Mouse (Mus musculus): ENCODE results near the gene Grm1. TPM values are rescaled to one million over a fixed set of nuclear protein-coding genes. Genes with fewer than 3 reads are reported as not detected.

Grm1 gene
- total and polyA plus RNA-seq, 3 experiments: not detected

GRCm38 (mm10) chr10:11013653-11014052 lies 68.5 kb downstream of the Grm1 start:
- peaks cover 0 to 5% of the 10 kb centered on the region in 2 experiments; a peak in 2 of 4 replicates for H3K4me1 ChIP-seq (ENCODE audit: control insufficient read depth in 1 of 2, insufficient read depth in 2 of 2)
- TF ChIP-seq GABPA (IDR thresholded peaks at IDR 0.05; ENCODE audit: insufficient replicate concordance, low read depth, low read length) (no peak), POLR2A (IDR thresholded peaks at IDR 0.05; ENCODE audit: low read depth, low read length) (no peak), ELF1 (IDR thresholded peaks at IDR 0.05; ENCODE audit: low read depth, low read length) (no peak), KAT2A (IDR thresholded peaks at IDR 0.05; ENCODE audit: insufficient replicate concordance, low read length) (no peak), JUN (IDR thresholded peaks at IDR 0.05; ENCODE audit: insufficient read depth, low read depth, low read length) (no peak), MYC (IDR thresholded peaks at IDR 0.05; ENCODE audit: low read depth, low read length) (no peak), BHLHE40 (IDR thresholded peaks at IDR 0.05; ENCODE audit: low read depth, low read length) (no peak), MAX (IDR thresholded peaks at IDR 0.05; ENCODE audit: low read length) (no peak), USF1 (IDR thresholded peaks at IDR 0.05; ENCODE audit: low read depth, low read length) (no peak), HCFC1 (IDR thresholded peaks at IDR 0.05; ENCODE audit: low read depth, low read length) (no peak), CTCF (conservative IDR thresholded peaks at IDR 0.05 in 1 of 2, IDR thresholded peaks at IDR 0.05 in 1 of 2; ENCODE audit: low read depth in 2 of 2, low read length in 2 of 2) (no peak), RAD21 (IDR thresholded peaks at IDR 0.05; ENCODE audit: low read depth, low read length) (no peak), MAFK (IDR thresholded peaks at IDR 0.05; ENCODE audit: insufficient replicate concordance, low read length) (no peak), UBTF (IDR thresholded peaks at IDR 0.05; ENCODE audit: low read depth, low read length) (no peak), POLR2AphosphoS2 (IDR thresholded peaks at IDR 0.05; ENCODE audit: low read depth, low read length) (no peak)
- H3K27ac ChIP-seq (ENCODE audit: insufficient read depth, low read depth): no peak overlapping the region
- H3K9me3 ChIP-seq (replicated peaks; ENCODE audit: low read length): no peaks in the 10 kb centered on the region
- DNase-seq (ENCODE audit: extremely low read depth): no peak
- H3K4me3 ChIP-seq (replicated peaks in 1 of 3; ENCODE audit: low read depth in 2 of 3, low read length in 2 of 3, poor library complexity in 1 of 3): no peak overlapping the region
- H3K79me2 ChIP-seq (replicated peaks; ENCODE audit: control insufficient read depth, extremely low read depth, insufficient read depth, poor library complexity, severe bottlenecking): no peaks in the 10 kb centered on the region
- dilution Hi-C loops (cut with MboI; ENCODE audit: extremely low pct_ligation_motif_present, extremely low pct_unique_long_range_greater_than_20kb, low sequenced_read_pairs): no loop called here
- H3K27me3 ChIP-seq (replicated peaks): no peaks in the 10 kb centered on the region
- no peak overlapping the region for H3K4me2 ChIP-seq (ENCODE audit: insufficient read depth, low read depth, poor library complexity, severe bottlenecking)
- no peak overlapping the region for H3K9ac ChIP-seq (ENCODE audit: insufficient read depth, low read depth)
- in situ Hi-C loops (cut with MboI; ENCODE audit: low pct_ligation_motif_present, low pct_unique_long_range_greater_than_20kb, low sequenced_read_pairs): no loop called here
- no peaks in the 10 kb centered on the region for H3K36me3 ChIP-seq (replicated peaks in 1 of 2; ENCODE audit: control insufficient read depth in 1 of 2, insufficient read depth in 1 of 2, low read length in 1 of 2)

GRCm38 (mm10) chr10:10996766-10997165 lies 85.4 kb downstream of the Grm1 start:
- DNase-seq (ENCODE audit: extremely low read depth): no peak
- no peak overlapping the region for H3K4me3 ChIP-seq (replicated peaks in 1 of 3; ENCODE audit: low read depth in 2 of 3, low read length in 2 of 3, poor library complexity in 1 of 3)
- TF ChIP-seq MEF2A (IDR thresholded peaks at IDR 0.05; ENCODE audit: borderline replicate concordance, low read depth, low read length) (no peak), JUND (conservative IDR thresholded peaks at IDR 0.05; ENCODE audit: low read depth, low read length) (no peak), CHD1 (IDR thresholded peaks at IDR 0.05; ENCODE audit: low read depth, low read length) (no peak), TBP (conservative IDR thresholded peaks at IDR 0.05; ENCODE audit: low read depth, low read length) (no peak), MYC (IDR thresholded peaks at IDR 0.05; ENCODE audit: low read depth, low read length) (no peak), JUN (IDR thresholded peaks at IDR 0.05; ENCODE audit: insufficient read depth, low read depth, low read length) (no peak), TCF12 (IDR thresholded peaks at IDR 0.05; ENCODE audit: low read depth, low read length) (no peak), ZC3H11A (IDR thresholded peaks at IDR 0.05; ENCODE audit: low read depth, low read length) (no peak), MAZ (IDR thresholded peaks at IDR 0.05; ENCODE audit: low read depth, low read length) (no peak), NELFE (IDR thresholded peaks at IDR 0.05; ENCODE audit: low read depth, low read length) (no peak), PAX5 (IDR thresholded peaks at IDR 0.05; ENCODE audit: low read length) (no peak), USF1 (IDR thresholded peaks at IDR 0.05; ENCODE audit: low read depth, low read length) (no peak), CTCF (conservative IDR thresholded peaks at IDR 0.05 in 1 of 2, IDR thresholded peaks at IDR 0.05 in 1 of 2; ENCODE audit: low read depth in 2 of 2, low read length in 2 of 2) (no peak), MAFK (IDR thresholded peaks at IDR 0.05; ENCODE audit: insufficient replicate concordance, low read length) (no peak), SIN3A (IDR thresholded peaks at IDR 0.05; ENCODE audit: low read length) (no peak), ETS1 (conservative IDR thresholded peaks at IDR 0.05; ENCODE audit: low read depth, low read length) (no peak), ZMIZ1 (IDR thresholded peaks at IDR 0.05; ENCODE audit: low read depth, low read length) (no peak), KAT2A (IDR thresholded peaks at IDR 0.05; ENCODE audit: insufficient replicate concordance, low read length) (no peak)

More at GRCm38 (mm10) chr10:10996766-10997165, 85.4 kb downstream of the Grm1 start:
- in situ Hi-C loops (cut with MboI; ENCODE audit: low pct_ligation_motif_present, low pct_unique_long_range_greater_than_20kb, low sequenced_read_pairs) (no loop called here), dilution Hi-C loops (cut with MboI; ENCODE audit: extremely low pct_ligation_motif_present, extremely low pct_unique_long_range_greater_than_20kb, low sequenced_read_pairs) (no loop called here)
- H3K9me3 ChIP-seq (replicated peaks; ENCODE audit: low read length): no peaks in the 10 kb centered on the region
- no peaks in the 10 kb centered on the region for H3K36me3 ChIP-seq (replicated peaks in 1 of 2; ENCODE audit: control insufficient read depth in 1 of 2, insufficient read depth in 1 of 2, low read length in 1 of 2)
- H3K4me2 ChIP-seq (ENCODE audit: insufficient read depth, low read depth, poor library complexity, severe bottlenecking): no peak overlapping the region
- H3K27me3 ChIP-seq (replicated peaks): no peaks in the 10 kb centered on the region
- H3K4me1 ChIP-seq (ENCODE audit: control insufficient read depth in 1 of 2, insufficient read depth in 2 of 2): no peaks in the 10 kb centered on the region
- H3K9ac ChIP-seq (ENCODE audit: insufficient read depth, low read depth): no peak overlapping the region
- no peak overlapping the region for H3K27ac ChIP-seq (ENCODE audit: insufficient read depth, low read depth)
- no peaks in the 10 kb centered on the region for H3K79me2 ChIP-seq (replicated peaks; ENCODE audit: control insufficient read depth, extremely low read depth, insufficient read depth, poor library complexity, severe bottlenecking)
